Mouse (Mus musculus) neural tube, embryonic 13.5 days (tissue): ENCODE results near the gene Duox1. TPM values are rescaled to one million over a fixed set of nuclear protein-coding genes. Genes with fewer than 3 reads are reported as not detected.

ENCODE experiments used
- ATAC-seq: fragments of 200-750 bp; cut with Nextera tagmentation; 2 replicates; pipeline ENCODE4 v1.8.0; 2017; ENCODE audit warnings: low read depth, mild to moderate bottlenecking, moderate TSS enrichment, moderate library complexity
- H3K27ac ChIP-seq: fragments of 300-500 bp; sonication (generic); replicated peaks from 2 replicates; pipeline ENCODE4 v1.5.1; 2015; ENCODE audit warnings: moderate library complexity, mild to moderate bottlenecking, inconsistent platforms
- H3K27me3 ChIP-seq: fragments of 300-500 bp; sonication (generic); 2 replicates; pipeline ENCODE4 v1.6.1; 2015; ENCODE audit warnings: mild to moderate bottlenecking, inconsistent platforms
- H3K36me3 ChIP-seq: fragments of 300-500 bp; sonication (generic); 2 replicates; pipeline ENCODE4 v1.6.1; 2015; ENCODE audit warnings: mild to moderate bottlenecking, inconsistent platforms
- H3K4me1 ChIP-seq: fragments of 300-500 bp; sonication (generic); replicated peaks from 2 replicates; pipeline ENCODE4 v1.6.1; 2015; ENCODE audit warnings: inconsistent platforms
- H3K4me2 ChIP-seq: fragments of 300-500 bp; sonication (generic); 2 replicates; pipeline ENCODE4 v1.6.1; 2015; ENCODE audit warnings: inconsistent platforms, mild to moderate bottlenecking, moderate library complexity
- H3K4me3 ChIP-seq: fragments of 300-500 bp; sonication (generic); 2 replicates; pipeline ENCODE4 v1.5.1; 2015; ENCODE audit warnings: mild to moderate bottlenecking, inconsistent platforms
- H3K9ac ChIP-seq: fragments of 300-500 bp; sonication (generic); 2 replicates; pipeline ENCODE4 v1.6.1; 2015; ENCODE audit warnings: moderate library complexity, mild to moderate bottlenecking, inconsistent platforms
- H3K9me3 ChIP-seq: fragments of 300-500 bp; sonication (generic); 2 replicates; pipeline ENCODE4 v1.6.1; 2016; ENCODE audit warnings: inconsistent platforms
- whole genome bisulfite sequencing: fragments of 180-500 bp; shearing (Covaris S2); methylation state at CpG from one replicate; pipeline ENCODE4 v1.1.7; 2015; 5-methylcytosine and 5-hydroxymethylcytosine counted together
- polyA plus RNA-seq: library from polyadenylated mRNA; unstranded; fragments of >200 nt; fragmentation: Nextera tagmentation; extraction: Ambion mirVana; gene quantifications from 2 replicates; pipeline ENCODE4 v1.2.1, GENCODE M21; 2015

Duox1 gene
- polyA plus RNA-seq, 1 experiment from 2014 or later = 0.13 TPM

DNA sequence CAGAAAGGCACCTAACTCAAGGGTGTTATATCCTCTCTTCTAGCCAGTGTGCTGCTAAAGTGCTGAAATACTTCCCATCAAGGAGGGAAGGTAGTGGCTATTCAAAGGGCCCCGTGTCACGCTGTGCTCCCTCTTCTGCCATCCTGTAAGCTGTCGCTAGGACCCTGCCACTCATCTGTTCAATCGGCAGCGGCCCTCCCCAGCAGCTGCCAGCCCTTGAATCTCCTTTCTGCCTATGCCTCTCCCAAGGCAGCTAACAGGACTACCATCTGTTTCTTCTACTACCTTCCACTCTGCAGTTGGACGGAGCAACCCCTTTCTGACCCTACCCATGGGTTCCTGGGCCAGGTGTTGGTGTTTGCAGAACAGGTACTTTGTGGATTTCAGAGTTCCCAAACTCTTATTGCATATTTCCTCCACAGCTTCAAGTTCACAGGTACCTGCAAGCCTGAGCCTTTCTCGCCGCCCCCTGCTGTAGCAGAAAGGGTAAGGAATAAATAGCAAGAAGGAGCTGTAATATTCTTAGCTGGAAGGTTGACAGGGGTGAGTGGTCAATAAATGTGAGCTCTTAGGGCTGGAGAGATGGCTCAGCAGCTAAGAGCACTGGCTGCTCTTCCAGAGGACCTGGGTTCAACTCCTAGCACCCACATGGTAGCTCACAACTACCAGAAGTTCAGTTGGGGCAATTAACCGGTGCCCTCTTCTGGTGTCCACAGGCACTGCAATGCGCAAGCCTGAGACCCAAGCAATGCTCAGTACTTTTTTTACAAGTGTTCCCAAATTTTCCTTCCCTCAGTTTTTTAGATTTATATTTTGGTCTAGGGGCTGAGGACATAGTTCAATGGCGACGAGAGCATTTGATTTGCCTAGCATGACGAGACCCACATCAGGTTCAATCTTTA lies 47.4 kb downstream of the Duox1 start:
- no peak overlapping the region for H3K27ac ChIP-seq
- peaks cover 35% of the 10 kb centered on the region for H3K36me3 ChIP-seq
- no peaks in the 10 kb centered on the region for H3K27me3 ChIP-seq
- no peak overlapping the region for H3K4me3 ChIP-seq
- no peak overlapping the region for H3K4me2 ChIP-seq
- no peak for ATAC-seq
- no peaks in the 10 kb centered on the region for H3K9me3 ChIP-seq
- WGBS = 76% methylated on average over 13 of the region's 13 CpGs
- peaks cover 60% of the 10 kb centered on the region for H3K4me1 ChIP-seq
- no peak overlapping the region for H3K9ac ChIP-seq

DNA sequence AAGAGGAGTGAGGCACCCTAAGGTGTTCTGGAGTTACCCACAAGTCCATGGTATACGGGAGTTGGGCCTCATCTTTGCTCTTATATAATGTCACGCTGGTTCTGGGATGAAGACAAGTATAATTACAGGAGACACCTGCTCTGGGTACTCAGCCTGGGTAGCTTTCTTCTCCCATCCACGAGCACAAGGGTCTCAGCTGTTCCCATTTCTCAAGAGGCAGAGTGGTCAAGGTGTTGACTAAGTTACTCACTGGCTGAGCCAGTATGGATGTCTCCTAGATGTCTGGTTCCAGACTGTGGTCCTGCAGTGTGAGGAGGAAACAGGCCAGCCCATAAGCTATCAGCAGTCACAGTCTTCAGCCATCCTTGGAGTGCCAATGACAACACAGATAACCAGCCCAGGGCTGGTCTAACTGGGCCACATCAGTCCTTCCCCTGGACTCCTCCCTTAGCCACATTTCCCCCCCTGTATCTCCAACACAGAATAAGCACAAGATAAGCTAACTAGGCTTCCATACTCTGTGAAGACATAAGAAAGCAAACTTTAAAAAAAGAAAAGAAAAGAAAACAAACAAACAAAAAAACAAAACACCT lies 49.0 kb downstream of the Duox1 start:
- H3K27ac ChIP-seq = no peak overlapping the region

DNA sequence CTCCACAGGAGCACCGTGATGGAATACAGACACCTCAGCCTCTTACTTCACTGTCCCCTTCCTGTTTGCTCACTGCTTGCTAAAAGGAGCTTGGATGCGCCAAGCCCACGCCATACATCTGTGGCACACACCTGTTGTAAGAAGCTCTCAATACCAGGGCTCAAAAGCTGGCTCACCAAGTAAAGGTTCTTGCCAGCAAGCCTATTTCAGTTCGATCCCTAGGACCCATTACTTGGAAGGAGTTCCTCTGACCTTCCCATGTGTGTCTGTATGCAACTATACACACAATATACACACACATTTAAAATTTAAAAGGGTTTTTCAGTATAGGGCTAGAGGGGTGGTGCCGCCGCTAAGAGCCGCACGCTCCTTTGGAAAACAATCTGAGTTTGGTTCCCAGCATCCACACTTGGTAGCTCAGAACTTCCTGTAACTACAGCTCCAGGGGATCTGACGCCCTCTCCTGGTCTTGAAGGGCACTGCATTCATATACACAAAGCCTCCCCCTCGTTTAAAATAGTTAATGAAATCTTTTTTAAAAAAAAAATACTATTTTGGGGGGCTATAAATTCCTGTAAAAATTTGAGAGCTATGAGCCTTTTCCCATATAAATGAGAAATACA lies 49.9 kb downstream of the Duox1 start:
- ATAC-seq = no peak
- H3K9ac ChIP-seq = no peak overlapping the region
- peak overlapping the region; percentile 68; the same call in 1 of the 2 replicates for H3K27ac ChIP-seq
- peaks cover 64% of the 10 kb centered on the region for H3K4me1 ChIP-seq
- H3K4me2 ChIP-seq = peak overlapping the region; percentile 80; the same call in 1 of the 2 replicates
- 85% methylated on average over 10 of the region's 10 CpGs for WGBS
- no peak overlapping the region for H3K4me3 ChIP-seq
- peaks cover 16% of the 10 kb centered on the region; the same call in 1 of the 2 replicates for H3K36me3 ChIP-seq
- H3K27me3 ChIP-seq = no peaks in the 10 kb centered on the region
- H3K9me3 ChIP-seq = no peaks in the 10 kb centered on the region

More for the DNA sequence above, 49.0 kb downstream of the Duox1 start:
- H3K4me3 ChIP-seq = no peak overlapping the region
- H3K9ac ChIP-seq = no peak overlapping the region
- H3K9me3 ChIP-seq = no peaks in the 10 kb centered on the region
- H3K4me1 ChIP-seq = peaks cover 65% of the 10 kb centered on the region
- no peak overlapping the region for H3K4me2 ChIP-seq
- no peak for ATAC-seq
- H3K36me3 ChIP-seq = peaks cover 21% of the 10 kb centered on the region
- WGBS = 88% methylated on average over 3 of the region's 3 CpGs
- H3K27me3 ChIP-seq = no peaks in the 10 kb centered on the region

DNA sequence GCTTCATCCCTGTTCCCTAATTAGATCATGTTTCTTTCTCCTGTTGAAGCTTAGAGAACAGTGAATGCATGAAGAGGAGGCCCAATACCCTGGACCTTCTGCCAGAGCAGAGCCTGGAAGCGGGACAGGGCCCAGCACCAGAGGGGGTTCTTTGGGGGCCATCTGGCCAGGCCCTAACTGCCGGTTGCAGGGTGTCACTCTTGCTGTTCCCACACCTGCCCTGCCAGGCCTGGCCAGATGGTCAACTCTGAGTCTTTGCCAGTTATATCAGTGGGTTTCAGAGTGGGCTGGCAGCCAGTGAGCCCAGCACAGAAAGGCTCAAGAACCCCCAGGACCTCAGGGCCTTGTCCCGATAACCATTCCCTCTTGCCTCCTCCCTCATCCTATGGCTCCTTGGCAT lies 50.6 kb downstream of the Duox1 start:
- peak overlapping the region; percentile 68 for H3K27ac ChIP-seq
- H3K4me2 ChIP-seq = peak overlapping the region; percentile 80
- no peaks in the 10 kb centered on the region for H3K27me3 ChIP-seq
- peaks cover 16% of the 10 kb centered on the region; the same call in 1 of the 2 replicates for H3K36me3 ChIP-seq
- no peaks in the 10 kb centered on the region for H3K9me3 ChIP-seq
- peak overlapping the region; percentile 96 for H3K4me3 ChIP-seq
- H3K4me1 ChIP-seq = peaks cover 61% of the 10 kb centered on the region
- peak overlapping the region; percentile 98 for H3K9ac ChIP-seq
- ATAC-seq = no peak
- 60% methylated on average over 3 of the region's 3 CpGs for WGBS

DNA sequence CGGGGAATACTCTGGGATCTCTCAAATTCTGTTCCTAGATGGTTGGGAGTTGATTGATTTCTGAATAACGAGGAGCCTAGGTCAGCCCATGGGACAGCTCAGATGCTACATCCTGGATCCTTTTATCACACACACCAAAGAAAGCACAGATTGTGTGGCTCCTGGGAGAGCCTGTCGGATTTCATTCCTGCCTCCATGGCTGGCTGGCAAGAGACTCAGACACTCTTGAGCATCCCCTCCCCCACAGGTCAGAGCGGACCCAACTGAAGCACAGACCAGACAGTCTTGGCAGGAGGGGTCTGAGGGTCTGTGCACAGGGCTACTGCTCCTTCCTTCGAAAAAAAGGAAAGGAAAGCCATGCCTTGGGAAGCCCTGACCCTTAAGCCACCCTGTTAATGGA lies 51.2 kb downstream of the Duox1 start:
- H3K9ac ChIP-seq = peak overlapping the region; percentile 98
- peak overlapping the region; percentile 68 for H3K27ac ChIP-seq
- peak overlapping the region; percentile 96 for H3K4me3 ChIP-seq
- peaks cover 55% of the 10 kb centered on the region for H3K4me1 ChIP-seq
- H3K36me3 ChIP-seq = peaks cover 16% of the 10 kb centered on the region; the same call in 1 of the 2 replicates
- peak overlapping the region; percentile 80 for H3K4me2 ChIP-seq
- no peaks in the 10 kb centered on the region for H3K9me3 ChIP-seq
- WGBS = 28% methylated on average over 5 of the region's 5 CpGs
- H3K27me3 ChIP-seq = no peaks in the 10 kb centered on the region
- no peak for ATAC-seq

DNA sequence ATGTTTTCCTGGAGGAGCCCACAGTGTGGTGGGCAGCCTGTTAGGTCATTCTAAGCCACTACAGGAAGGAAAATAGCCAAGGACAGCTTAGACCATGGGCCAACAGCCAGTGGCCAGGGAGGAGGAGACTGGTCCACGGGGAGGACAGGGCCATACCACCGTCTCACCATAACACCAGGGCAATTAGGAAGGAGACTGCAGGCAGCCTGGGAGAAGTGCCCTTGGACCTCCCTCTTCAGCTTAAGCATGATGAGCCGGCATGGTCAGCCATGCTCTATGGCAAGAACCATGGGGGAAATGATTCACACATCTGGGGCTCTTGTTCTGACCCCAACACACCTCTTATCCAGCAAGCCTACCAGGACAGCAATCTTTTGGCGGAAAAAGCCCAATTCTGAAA lies 51.7 kb downstream of the Duox1 start:
- no peaks in the 10 kb centered on the region for H3K9me3 ChIP-seq
- H3K27me3 ChIP-seq = no peaks in the 10 kb centered on the region
- ATAC-seq = no peak
- 15% methylated on average over 4 of the region's 4 CpGs for WGBS
- peaks cover 16% of the 10 kb centered on the region; the same call in 1 of the 2 replicates for H3K36me3 ChIP-seq
- peaks cover 50% of the 10 kb centered on the region for H3K4me1 ChIP-seq
- peak overlapping the region; percentile 96 for H3K4me3 ChIP-seq
- H3K9ac ChIP-seq = peak overlapping the region; percentile 98
- peak overlapping the region; percentile 68 for H3K27ac ChIP-seq
- peak overlapping the region; percentile 80 for H3K4me2 ChIP-seq

DNA sequence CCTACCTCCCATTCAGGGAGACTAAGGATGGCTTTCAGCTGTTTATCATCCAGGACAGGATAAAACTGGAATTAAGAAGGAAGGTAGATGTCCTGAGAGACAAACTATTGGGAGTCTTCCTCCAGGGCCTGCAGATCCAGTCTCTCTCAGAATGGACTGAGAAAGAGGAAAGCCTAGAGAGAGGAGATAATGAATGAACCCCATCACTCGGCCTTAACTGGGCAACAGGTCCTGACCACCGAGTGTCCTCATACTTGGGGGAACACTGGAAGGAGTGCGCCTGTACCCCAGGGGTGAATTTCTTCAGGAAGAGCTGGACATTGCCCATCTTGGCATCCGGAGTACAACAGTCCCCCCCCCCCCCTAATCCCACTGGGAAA lies 52.2 kb downstream of the Duox1 start:
- peaks cover 45% of the 10 kb centered on the region for H3K4me1 ChIP-seq
- H3K36me3 ChIP-seq = peaks cover 16% of the 10 kb centered on the region; the same call in 1 of the 2 replicates
- ATAC-seq = no peak
- no peaks in the 10 kb centered on the region for H3K27me3 ChIP-seq
- 10% methylated on average over 4 of the region's 4 CpGs for WGBS
- H3K4me2 ChIP-seq = peak overlapping the region; percentile 80
- peak overlapping the region; percentile 68; the same call in 1 of the 2 replicates for H3K27ac ChIP-seq
- peak overlapping the region; percentile 98 for H3K9ac ChIP-seq
- H3K9me3 ChIP-seq = no peaks in the 10 kb centered on the region
- H3K4me3 ChIP-seq = peak overlapping the region; percentile 96

DNA sequence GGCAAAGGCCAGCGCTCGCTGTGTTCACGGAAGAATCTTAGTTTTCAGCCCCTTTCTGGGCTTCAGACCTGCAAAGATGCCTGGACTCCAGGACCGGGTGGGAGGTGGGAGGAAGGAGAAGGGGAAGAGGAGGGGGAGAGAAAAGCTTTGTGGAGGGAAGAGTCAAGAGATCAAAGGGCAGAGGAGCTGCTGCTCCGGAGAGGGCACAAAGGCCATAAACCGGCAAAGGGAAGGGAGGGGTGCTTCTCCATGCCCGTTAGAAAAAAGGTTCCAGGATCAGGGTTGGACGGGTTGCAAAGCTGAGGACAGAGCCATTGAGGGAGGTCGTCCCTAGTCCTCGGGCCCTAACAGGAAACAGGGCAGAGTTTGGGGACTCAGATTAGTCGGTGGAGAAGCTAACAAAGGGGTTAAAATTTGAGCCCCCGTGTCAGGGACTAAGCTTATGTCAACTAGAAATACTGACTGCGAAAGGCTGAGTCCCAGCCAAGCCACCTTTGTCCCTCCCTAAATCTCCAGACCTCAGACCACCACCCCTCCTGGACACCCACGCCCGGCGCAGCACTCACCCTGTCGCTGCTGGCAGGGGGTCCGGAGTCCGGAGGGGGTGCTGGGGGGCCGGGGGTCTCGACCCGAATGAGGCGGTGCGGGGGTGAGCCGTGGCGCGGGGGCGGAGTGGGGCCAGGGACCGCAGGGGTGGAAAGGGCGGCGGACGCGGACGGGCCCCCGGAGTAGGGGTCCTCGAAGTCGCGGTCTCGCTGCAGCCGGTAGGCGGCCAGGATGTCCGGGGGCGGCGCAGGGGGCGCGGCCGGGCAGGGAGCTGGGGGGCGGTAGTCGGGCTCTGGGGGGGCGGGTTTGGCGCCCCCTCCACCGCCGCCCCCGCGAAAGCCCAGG lies 52.9 kb downstream of the Duox1 start:
- peak overlapping the region; percentile 80 for H3K4me2 ChIP-seq
- peak overlapping the region; percentile 98 for H3K9ac ChIP-seq
- peaks cover 42% of the 10 kb centered on the region for H3K4me1 ChIP-seq
- H3K4me3 ChIP-seq = peak overlapping the region; percentile 96
- WGBS = 1% methylated on average over 41 of the region's 55 CpGs
- no peaks in the 10 kb centered on the region for H3K9me3 ChIP-seq
- H3K27me3 ChIP-seq = no peaks in the 10 kb centered on the region
- ATAC-seq = peak; percentile 49
- peaks cover 10% of the 10 kb centered on the region; the same call in 1 of the 2 replicates for H3K36me3 ChIP-seq
- peak overlapping the region; percentile 79 for H3K27ac ChIP-seq

DNA sequence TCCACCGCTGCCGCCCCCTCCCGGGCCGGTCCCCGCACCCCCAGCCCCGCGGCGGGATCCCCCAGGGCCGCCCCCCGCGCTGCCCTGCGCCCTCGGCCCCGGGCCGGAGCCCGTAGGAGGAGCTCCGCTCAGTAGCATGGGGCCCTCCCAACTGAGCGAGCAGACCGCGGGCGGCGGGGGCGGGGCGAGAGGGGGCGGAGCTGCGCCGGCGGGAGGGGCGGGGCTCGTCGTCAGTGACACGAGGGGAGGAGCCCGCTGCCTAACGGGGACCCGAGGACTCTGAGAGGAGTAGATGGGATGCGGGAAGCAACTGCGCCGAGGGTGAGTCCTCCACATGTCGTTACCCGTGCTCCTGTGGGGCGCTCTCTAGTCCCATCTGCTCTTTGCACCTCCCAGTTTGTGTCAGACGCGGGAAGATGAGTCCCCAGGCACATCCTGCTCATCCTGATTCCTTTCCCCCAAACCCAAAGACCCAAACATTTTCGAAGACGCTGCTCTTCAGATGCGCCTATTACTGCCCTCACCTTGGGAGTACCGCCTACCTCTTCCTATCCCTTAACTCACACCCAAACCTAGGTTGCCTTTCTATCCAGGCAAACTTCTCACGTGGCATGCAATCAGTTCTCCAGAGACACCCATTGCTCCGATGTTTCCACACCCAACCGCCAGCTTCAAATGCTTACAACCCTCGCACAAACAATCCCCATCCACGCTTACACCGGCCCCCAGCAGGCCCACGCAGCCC lies 53.7 kb downstream of the Duox1 start, which contains the start of gene Shf:
Shf (minus strand) TSS at position 168 of the 745 bp plus-strand sequence.
- Histone ChIP-seq H3K27ac (peak within 1 kb of the TSS; percentile 79), H3K4me2 (peak within 1 kb of the TSS; percentile 80), H3K27me3 (no peaks in the 10 kb centered on the region), H3K9me3 (no peaks in the 10 kb centered on the region), H3K9ac (peak within 1 kb of the TSS; percentile 98), H3K36me3 (0 out of 2 replicates have a peak, but pooled peaks cover 5% of the 10 kb centered on the region), H3K4me3 (peak within 1 kb of the TSS; percentile 96), H3K4me1 (peaks cover 41% of the 10 kb centered on the region)
- ATAC-seq = peak; percentile 91
- under 1% methylated on average over 45 of the region's 54 CpGs for WGBS

DNA sequence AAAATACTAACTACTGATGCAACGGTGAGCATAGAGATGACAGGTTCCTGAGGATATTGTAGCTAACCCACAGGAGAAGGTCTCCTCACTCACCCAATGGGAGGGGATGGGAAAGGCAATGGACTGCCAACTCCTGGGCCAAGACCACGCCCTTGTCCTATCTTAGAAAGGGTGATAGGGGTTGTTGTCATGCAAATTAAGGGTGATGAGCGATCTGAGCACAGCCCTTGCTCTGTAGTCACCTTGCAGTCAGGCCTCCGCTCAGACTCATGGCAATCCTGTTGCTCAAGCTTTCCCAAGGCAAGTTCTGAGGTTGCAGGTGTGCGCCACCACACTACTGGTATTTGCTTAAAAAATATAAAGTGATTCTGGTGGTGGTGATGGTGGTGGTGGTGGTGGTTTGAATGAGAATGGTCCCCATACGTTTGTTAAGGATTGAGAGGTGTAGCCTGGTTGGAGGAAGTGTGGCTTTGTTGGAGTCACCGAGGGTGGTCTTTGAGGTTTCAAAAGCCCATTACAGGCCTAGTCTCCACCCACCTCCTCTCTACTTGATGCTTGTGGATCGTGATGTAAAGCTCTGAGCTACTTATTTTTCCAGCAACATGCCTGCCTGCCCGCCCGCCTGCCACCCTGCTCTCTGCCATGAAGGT lies 54.8 kb downstream of the Duox1 start:
- no peaks in the 10 kb centered on the region for H3K27me3 ChIP-seq
- ATAC-seq = no peak
- no peak overlapping the region for H3K4me3 ChIP-seq
- no peak overlapping the region for H3K4me2 ChIP-seq
- H3K27ac ChIP-seq = no peak overlapping the region
- H3K36me3 ChIP-seq = no peaks in the 10 kb centered on the region
- 26% methylated on average over 10 of the region's 10 CpGs for WGBS
- no peaks in the 10 kb centered on the region for H3K9me3 ChIP-seq
- peaks cover 39% of the 10 kb centered on the region for H3K4me1 ChIP-seq
- no peak overlapping the region for H3K9ac ChIP-seq
